Mouse (Mus musculus) thymus, postnatal 14 days (tissue): ENCODE results near the gene Sorbs2.

Source experiments
- DNase-seq: peaks from one replicate; pipeline ENCODE4 v3.0.0; 2021

Sorbs2 gene

GRCm38 (mm10) chr8:45687942-45688695 lies 180.5 kb downstream of the Sorbs2 start:
- no peak for DNase-seq

DNA sequence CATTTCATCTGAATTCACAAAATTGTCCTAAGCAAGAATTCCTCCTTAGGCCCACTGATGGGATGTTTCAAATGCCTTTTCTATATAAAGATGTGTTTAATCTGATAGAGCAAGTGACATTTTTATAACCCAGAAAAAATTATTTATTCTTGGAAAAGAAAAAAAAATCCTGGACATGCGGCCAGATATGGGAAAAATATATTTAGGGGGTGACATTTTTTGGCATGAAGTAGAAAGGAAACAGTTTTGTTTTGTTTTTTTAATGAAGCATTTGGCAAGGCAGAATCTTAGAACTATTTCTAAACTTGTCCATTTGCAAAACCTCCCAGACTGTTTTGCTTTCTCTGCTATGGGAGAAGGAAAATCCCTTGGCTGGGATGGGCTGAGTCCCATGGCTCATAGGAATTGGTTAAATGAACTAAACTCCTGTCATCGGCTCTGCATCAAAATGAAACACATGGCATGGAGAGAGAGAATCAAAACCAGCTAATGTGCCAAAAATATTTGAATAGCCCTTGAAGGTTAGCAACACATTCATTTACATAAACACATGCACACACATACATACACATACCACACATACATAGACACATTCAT lies 182.1 kb downstream of the Sorbs2 start:
- no peak for DNase-seq

- DNase-seq = no peak
Measured at GRCm38 (mm10) chr8:45700100-45700499, 192.5 kb downstream of the Sorbs2 start.

DNA sequence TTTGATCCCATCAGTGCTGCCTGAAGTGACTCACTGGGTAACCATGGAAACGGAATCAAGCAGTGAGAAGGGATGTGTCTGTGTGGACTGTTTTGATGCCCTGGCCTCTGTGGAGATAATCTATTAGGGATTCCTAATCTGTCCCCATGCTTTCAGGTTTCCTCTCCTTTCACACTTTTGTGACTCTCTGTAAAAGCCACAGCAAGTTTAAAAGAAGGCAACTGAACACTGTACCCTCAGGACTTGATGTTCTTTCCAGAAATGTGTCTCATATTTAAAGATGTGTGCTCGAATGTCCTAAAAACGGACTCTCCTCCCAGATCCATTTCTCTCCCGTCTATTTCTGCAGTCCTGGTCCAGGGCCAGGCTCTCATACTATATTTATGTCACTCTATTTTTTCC lies 196.1 kb downstream of the Sorbs2 start:
- DNase-seq = no peak

DNA sequence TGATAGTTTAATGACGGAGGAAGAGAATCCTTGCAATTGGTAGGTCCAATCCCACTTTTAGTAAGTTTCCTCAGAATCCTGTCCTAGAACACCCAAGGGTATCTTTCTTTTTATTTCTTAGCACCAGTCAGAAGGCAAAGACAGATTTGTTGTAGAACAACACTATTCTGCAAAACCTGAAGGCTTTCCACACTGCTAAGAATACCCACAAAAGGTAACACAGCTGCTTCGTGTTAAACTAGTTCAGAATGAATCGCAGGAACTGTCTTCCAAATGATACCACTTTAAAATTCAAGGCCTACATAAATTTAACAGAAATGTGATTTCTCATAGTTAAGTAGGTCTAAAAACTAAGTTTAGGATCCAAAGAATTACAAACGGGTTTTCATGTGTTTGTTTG lies 201.5 kb downstream of the Sorbs2 start:
- DNase-seq = no peak

DNA sequence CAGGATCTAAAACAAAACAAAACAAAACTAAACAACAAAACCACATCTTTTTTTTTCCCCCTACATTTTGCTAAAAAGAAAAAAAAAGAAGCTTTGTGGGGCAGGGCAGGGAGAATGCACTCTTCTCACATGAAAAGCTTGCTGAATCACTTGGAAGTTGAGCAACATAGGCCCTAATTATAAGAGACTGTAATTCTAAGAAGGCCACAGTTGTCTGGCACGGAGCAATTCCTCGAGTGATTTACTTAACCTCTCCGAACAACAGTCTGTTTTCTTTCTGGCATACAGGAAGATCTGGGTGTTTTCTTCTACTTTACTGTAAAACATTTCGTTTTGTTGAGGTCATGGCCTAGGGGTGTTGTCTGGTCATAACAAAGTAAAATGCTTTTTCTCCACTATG lies 202.1 kb downstream of the Sorbs2 start:
- DNase-seq = no peak

- DNase-seq = no peak
Measured at GRCm38 (mm10) chr8:45712610-45713009, 205.0 kb downstream of the Sorbs2 start.

- DNase-seq = no peak
Measured at GRCm38 (mm10) chr8:45714806-45715205, 207.2 kb downstream of the Sorbs2 start.

DNA sequence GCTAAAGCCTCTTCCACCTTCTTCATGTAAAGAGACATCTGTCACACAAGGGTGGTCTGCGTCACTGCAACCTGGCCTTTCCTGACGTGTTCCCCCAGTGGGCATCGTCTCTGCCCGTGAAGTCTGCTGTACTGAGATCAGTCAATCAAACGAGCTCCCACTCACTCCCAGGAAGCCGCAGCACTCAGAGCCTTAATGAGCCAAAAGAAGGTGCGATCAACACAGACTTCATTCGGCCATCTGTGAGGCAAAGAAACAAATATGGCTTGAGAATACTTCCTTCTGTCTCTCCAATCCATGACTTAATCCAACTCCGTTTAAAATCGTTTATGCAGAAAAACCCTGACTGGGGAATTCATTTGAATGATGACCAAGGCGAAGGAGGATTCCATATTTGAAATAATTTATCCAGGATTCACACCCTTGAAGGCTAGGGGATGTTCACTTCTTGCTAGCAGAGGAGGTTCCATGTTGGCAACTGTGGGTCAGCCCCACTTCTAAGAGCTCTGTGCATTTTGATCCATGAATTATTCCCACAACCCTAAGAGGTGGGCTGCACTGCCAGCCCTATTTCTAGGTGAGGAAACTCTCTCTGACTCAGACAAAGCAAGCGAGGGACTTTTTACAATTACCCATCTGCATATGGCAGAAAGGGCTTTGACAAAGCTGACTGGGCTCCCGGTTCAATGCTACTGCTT lies 207.9 kb downstream of the Sorbs2 start:
- no peak for DNase-seq

DNA sequence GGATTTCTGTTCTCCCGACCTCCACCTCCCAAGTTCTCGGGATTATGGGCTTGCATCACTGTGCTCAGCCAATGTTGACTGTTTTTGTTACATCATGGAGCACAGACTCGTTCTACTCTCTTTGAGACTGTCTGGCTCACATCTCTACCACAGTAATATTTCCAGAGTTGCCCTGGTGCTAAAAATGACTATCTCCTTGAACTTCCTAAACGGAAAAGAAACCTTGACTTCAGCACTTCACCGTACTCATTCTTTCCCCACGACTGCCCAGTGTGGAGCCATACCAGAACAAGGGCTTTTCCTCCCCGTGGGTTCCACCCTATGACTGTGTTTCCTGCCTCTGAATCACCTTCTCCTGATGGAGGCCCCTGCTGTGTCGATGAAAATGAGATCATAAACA lies 212.2 kb downstream of the Sorbs2 start:
- DNase-seq = no peak

DNA sequence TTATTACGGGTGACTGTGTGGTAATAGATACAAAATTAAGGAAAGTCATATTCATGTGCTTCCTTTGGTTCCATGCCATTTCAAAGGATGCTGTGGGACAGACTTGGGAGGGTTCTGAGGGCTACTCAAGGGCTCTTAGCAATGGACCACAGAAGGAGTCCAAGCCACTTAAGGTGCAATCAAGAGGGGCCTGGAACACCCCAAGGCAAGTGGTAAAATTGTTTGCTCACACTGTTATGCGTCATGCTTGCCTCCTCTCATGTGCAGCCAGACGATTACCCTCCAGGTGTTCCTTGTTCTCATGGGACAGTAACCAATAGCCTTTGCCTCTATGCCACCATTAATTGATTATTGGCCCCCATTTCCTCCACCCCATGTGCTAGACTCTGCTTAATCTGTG lies 216.6 kb downstream of the Sorbs2 start:
- DNase-seq = no peak

DNA sequence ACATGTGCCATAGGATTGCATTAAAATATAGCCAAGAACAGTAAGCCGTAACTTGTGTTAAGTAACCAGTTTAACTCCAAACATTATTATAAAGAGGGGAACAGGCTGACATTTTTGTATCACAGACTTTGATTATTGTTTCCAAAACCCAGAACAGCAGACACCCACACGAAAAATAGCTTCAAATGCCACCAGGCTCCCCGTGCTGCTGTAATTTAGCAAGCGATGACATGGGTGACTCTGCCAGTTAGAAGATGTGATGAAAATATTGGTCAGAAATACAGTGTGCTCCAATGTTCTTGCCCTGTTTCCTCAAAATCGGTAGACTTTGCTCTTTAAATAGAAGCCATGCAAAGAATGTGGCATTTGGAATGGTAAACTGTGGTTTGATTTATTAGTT lies 217.7 kb downstream of the Sorbs2 start:
- no peak for DNase-seq

DNA sequence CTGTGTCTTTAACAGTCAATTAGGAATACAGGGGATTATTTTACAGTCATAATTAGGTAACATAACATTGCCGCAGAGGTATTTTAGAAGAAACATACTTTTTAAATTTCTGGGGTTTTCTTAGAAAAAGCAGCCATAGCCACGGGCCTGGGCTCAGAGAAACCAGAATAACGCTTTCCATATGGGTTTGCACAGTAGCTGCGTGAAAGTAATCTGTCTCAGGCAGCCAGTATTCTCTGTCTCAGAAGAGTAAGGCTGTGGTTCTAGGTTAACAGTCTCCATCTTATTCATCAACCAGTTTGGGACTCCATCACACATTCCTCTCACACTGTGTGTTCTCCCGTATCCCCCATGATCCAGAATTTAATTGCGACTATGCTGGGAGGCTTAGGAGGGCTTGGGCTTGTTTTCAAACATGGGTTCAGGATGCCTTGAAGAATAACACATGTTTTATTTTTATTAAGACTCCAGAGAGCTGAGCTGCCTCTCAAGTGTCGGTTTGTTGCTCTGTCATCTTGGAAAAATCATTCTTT lies 222.3 kb downstream of the Sorbs2 start:
- DNase-seq = no peak

- DNase-seq = no peak
Measured at GRCm38 (mm10) chr8:45730795-45731194, 223.2 kb downstream of the Sorbs2 start.

- DNase-seq = no peak
Measured at GRCm38 (mm10) chr8:45734071-45734470, 226.5 kb downstream of the Sorbs2 start.

- DNase-seq = no peak
Measured at GRCm38 (mm10) chr8:45737266-45737665, 229.7 kb downstream of the Sorbs2 start.

DNA sequence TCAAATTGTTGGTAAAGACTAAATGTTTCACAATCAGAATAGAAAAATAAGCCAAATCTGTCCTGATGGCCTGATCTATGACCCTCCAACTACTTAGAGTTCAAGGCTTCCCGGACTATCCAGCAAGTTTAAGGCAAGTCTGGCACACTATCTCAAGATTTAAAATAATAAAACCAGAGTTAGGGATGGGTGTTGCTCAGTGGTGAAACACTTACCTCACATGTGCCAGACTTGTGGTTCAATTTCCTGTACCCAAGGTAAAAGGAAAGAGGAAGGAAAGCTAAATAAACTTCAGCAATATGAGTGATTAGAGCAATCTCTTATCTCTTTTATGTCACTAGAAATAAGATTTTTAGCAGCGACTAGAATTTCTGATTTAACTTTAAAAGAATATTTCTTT lies 235.7 kb downstream of the Sorbs2 start:
- DNase-seq = no peak

- DNase-seq = no peak
Measured at GRCm38 (mm10) chr8:45743739-45744138, 236.2 kb downstream of the Sorbs2 start.

DNA sequence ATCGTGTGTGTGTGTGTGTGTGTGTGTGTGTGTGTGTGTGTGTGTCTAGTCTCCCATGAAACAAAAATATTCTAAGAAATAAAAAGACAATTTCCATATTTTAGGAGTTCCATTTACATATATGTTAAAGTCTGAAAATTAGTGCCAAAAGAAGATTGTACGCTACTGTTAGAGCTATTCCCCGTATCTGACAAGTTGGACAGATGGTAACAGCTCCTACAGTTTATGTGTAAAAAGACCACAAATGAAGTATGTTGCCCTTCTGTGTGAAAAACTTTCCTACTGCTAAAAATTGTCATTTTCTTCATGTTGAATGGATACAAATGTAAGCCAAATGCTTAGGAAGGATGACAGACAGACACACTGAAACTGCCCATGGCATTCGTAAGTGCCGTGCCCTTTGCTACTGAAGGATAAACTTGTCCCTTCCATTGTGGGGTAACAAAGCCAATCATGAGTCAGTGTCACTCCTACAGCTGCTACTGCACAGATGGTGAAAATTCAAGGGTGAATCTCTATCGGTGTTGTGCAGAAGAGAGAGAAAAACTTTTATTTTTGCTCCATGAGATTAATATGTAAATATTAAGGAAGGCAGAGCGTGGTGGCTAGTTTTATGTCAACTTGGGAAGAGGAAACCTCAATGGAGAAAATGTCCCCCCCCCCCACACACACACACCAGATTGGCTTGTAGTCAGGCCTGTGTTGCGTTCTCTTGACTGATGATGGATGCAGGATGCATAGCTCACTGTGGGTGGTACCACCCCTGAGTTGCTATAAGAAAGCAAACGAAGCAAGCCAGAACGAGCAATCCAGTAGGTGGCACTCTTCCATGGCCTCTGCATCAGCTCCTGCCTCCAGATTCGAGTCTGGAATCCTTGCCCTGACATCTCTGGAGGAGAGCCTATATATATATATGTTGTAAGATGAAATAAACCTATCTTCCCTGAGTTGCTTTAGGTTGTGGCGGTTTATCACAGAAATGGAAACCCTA lies 244.2 kb downstream of the Sorbs2 start:
- no peak for DNase-seq

- no peak for DNase-seq
Measured at GRCm38 (mm10) chr8:45755482-45755881, 247.9 kb downstream of the Sorbs2 start.

- DNase-seq = no peak
Measured at GRCm38 (mm10) chr8:45755972-45756371, 248.4 kb downstream of the Sorbs2 start.

DNA sequence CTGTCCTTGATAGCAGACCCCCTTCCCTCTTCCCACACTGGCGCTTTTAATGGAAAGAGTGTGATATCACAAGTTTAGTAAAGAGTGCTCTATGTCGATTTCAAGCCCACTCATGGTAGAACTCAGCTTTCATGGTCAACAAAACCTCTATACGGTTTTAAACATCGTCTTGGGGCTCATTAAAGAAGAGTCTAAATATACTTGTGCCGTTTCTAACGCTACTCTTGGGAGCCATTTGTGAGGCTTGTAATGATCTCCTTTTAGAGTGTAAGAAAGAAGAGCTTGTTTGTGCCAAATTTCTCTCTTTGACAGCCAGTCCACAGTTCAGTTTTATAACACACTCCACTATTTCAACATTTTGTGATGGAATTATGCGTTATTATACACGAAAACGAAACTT lies 253.0 kb downstream of the Sorbs2 start:
- no peak for DNase-seq

DNA sequence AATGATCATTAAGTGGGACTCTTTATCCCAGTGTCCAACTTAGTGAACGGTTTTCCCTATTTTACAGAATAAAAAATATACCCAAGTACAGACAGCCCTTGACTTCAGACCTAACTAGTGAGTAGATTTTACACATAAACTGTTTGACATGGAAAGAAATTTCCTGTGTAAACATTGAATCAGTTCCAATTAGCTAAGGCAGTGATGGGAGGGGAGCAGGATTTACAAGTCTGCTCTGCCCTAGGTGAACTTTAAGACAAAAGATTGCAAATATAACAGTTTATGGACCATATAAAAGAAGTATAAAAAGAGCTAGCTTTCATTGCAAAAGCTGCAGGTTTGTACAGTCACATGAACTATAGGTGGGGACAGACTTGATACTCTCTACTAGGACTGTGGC lies 253.5 kb downstream of the Sorbs2 start:
- DNase-seq = no peak
